Mouse (Mus musculus): ENCODE measurements around the gene Serinc1. TPM values are rescaled to one million over a fixed set of nuclear protein-coding genes. Genes with fewer than 3 reads are reported as not detected.

Serinc1 gene
- 172 and 178 TPM in 2 replicates for polyA plus RNA-seq (2014; fragmentation: Nextera tagmentation; extraction: Ambion mirVana)

DNA sequence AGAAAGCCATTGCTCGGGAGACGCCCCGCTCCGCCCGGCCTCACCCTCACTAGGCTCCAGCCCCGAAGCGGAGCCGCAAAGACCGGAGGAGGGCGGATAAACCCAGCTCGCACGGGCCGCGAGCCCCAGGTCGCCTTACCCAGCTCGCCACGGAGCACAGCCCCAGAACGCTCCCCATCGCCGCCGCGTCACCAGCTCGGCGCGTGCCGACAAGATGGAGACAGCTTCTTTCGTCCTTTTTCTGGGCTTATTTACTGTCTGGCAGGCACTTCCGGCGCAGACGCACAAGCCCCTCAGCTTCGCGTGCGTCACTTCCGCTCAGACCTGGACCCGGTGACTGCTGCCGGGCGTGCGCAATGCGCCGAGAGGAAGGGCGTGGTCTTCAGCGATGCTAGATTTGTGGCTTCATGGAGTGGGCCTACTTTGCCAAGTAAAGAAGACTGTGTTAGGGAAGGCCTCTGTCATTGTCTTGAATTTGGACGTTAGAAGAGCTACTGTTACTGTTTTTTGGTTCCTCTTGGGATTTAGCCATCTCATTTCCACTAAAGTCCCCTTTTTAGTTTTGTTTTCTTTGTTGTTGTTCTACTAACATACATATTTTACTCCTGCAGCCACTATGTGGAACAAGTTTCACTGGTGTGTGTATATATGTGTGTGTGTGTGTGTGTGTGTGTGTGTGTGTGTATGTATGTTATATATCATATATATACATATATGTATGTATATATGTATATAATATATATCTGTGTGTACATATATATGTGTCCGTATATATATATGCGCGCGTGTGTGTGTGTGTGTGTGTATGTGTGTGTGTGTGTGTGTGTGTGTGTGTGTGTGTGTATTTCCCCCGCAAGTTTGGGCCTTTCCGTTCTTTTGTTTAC lies at the start of gene Serinc1:
Serinc1 (minus strand) TSS at position 313 of the 884 bp plus-strand sequence.
- H3K27ac ChIP-seq (replicated peaks; ENCODE audit: low read depth, low read length) = peak within 1 kb of the TSS; percentile 98
- DNase-seq (ENCODE audit: low spot score) (peak; percentile 99), ATAC-seq (ENCODE audit: low read depth) (peak; percentile 100)
- no peaks in the 10 kb centered on the region for H3K9me3 ChIP-seq (ENCODE audit: control insufficient read depth, low read length)
- H3K4me2 ChIP-seq (ENCODE audit: low read depth, low read length) = peak within 1 kb of the TSS; percentile 69
- H3K4me1 ChIP-seq (ENCODE audit: control insufficient read depth, insufficient read depth, low read length) = peaks cover 8% of the 10 kb centered on the region
- peak within 1 kb of the TSS; percentile 96 for H3K4me3 ChIP-seq (ENCODE audit: low read depth, low read length)
- peak within 1 kb of the TSS; percentile 95 for H3K9ac ChIP-seq (ENCODE audit: low read depth, low read length)
- no peaks in the 10 kb centered on the region for H3K36me3 ChIP-seq (ENCODE audit: control insufficient read depth, insufficient read depth, low read length)
- 18% methylated on average over 32 of the region's 49 CpGs for WGBS
- peaks cover 3% of the 10 kb centered on the region; the same call in 1 of the 2 replicates for H3K27me3 ChIP-seq (replicated peaks; ENCODE audit: control insufficient read depth, insufficient read depth, low read length)

- no peak overlapping the region for H3K4me3 ChIP-seq (ENCODE audit: low read depth, low read length)
- no peak for DNase-seq (ENCODE audit: low spot score)
- no peak for ATAC-seq (ENCODE audit: low read depth)
- H3K9ac ChIP-seq (ENCODE audit: low read depth, low read length) = no peak overlapping the region
- no peaks in the 10 kb centered on the region for H3K36me3 ChIP-seq (ENCODE audit: control insufficient read depth, insufficient read depth, low read length)
- WGBS = 79% methylated on average over 2 of the region's 2 CpGs
- H3K9me3 ChIP-seq (ENCODE audit: control insufficient read depth, low read length) = no peaks in the 10 kb centered on the region
- no peak overlapping the region for H3K27ac ChIP-seq (replicated peaks; ENCODE audit: low read depth, low read length)
- no peaks in the 10 kb centered on the region for H3K27me3 ChIP-seq (replicated peaks; ENCODE audit: control insufficient read depth, insufficient read depth, low read length)
- no peak overlapping the region for H3K4me2 ChIP-seq (ENCODE audit: low read depth, low read length)
- no peaks in the 10 kb centered on the region for H3K4me1 ChIP-seq (ENCODE audit: control insufficient read depth, insufficient read depth, low read length)
Observed at GRCm38 (mm10) chr10:57576721-57577120, 44.4 kb upstream of the Serinc1 start.

DNA sequence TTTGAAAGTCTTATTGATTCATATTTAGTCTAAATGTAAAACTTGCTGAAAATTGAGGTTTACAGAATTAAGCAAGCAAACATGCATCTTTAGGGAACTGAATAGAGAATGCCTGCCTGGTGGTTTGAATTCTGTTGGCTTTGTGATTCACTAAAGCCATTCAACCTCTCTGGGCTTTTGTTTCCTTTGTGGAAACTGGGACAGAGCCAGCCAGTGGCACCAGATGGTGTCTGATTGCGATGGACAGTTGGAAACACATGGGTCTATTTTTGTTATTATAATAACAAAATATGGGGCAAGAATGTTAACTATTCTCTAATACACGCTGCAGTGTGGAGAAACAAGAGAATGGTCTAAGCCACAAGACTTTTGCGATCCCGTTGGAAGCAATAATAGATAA lies 39.8 kb upstream of the Serinc1 start:
- no peak overlapping the region for H3K27ac ChIP-seq (replicated peaks; ENCODE audit: low read depth, low read length)
- WGBS = 50% methylated on average over 4 of the region's 4 CpGs
- no peak overlapping the region for H3K4me2 ChIP-seq (ENCODE audit: low read depth, low read length)
- H3K4me1 ChIP-seq (ENCODE audit: control insufficient read depth, insufficient read depth, low read length) = no peaks in the 10 kb centered on the region
- no peak overlapping the region for H3K4me3 ChIP-seq (ENCODE audit: low read depth, low read length)
- no peaks in the 10 kb centered on the region for H3K9me3 ChIP-seq (ENCODE audit: control insufficient read depth, low read length)
- no peak for ATAC-seq (ENCODE audit: low read depth)
- H3K9ac ChIP-seq (ENCODE audit: low read depth, low read length) = no peak overlapping the region
- peak; percentile 31 for DNase-seq (ENCODE audit: low spot score)
- no peaks in the 10 kb centered on the region for H3K27me3 ChIP-seq (replicated peaks; ENCODE audit: control insufficient read depth, insufficient read depth, low read length)
- no peaks in the 10 kb centered on the region for H3K36me3 ChIP-seq (ENCODE audit: control insufficient read depth, insufficient read depth, low read length)

DNA sequence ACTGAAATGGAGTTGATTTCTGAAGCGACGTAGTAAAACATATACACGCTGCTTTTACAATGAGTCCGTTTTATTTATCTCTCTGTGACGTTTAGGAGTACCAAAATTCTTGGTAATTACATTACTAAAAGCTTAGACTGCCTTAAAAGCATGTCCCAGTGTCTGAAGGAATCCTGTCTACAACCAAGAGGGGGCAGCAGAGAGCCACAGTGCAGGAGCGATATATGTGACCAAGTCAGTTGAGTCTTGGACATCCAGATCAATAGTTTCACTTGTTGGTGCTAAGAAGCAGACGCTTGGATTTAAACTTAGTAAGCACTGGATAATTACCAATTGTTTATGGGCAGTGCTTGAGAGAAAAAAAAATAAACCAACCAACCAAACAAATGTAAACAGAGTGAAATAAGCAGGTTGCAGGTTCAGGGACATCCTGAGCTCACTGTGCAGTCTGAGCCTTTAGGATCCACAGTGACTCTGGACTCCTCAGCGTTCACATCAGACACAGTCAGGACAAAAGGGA lies 38.9 kb upstream of the Serinc1 start:
- H3K4me2 ChIP-seq (ENCODE audit: low read depth, low read length) = no peak overlapping the region
- DNase-seq (ENCODE audit: low spot score) = peak; percentile 35
- H3K27ac ChIP-seq (replicated peaks; ENCODE audit: low read depth, low read length) = no peak overlapping the region
- 36% methylated on average over 8 of the region's 8 CpGs for WGBS
- no peak for ATAC-seq (ENCODE audit: low read depth)
- H3K27me3 ChIP-seq (replicated peaks; ENCODE audit: control insufficient read depth, insufficient read depth, low read length) = no peaks in the 10 kb centered on the region
- no peaks in the 10 kb centered on the region for H3K4me1 ChIP-seq (ENCODE audit: control insufficient read depth, insufficient read depth, low read length)
- no peaks in the 10 kb centered on the region for H3K36me3 ChIP-seq (ENCODE audit: control insufficient read depth, insufficient read depth, low read length)
- no peaks in the 10 kb centered on the region for H3K9me3 ChIP-seq (ENCODE audit: control insufficient read depth, low read length)
- H3K9ac ChIP-seq (ENCODE audit: low read depth, low read length) = no peak overlapping the region
- H3K4me3 ChIP-seq (ENCODE audit: low read depth, low read length) = no peak overlapping the region

GRCm38 (mm10) chr10:57569023-57569931 lies 36.9 kb upstream of the Serinc1 start:
- 70% methylated on average over 13 of the region's 13 CpGs for WGBS
- DNase-seq (ENCODE audit: low spot score) (peak; percentile 38), ATAC-seq (ENCODE audit: low read depth) (peak; percentile 30; the same call in 1 of the 2 replicates)
- Histone ChIP-seq H3K27ac (replicated peaks; ENCODE audit: low read depth, low read length) (no peak overlapping the region), H3K4me3 (ENCODE audit: low read depth, low read length) (no peak overlapping the region), H3K27me3 (replicated peaks; ENCODE audit: control insufficient read depth, insufficient read depth, low read length) (no peaks in the 10 kb centered on the region), H3K9me3 (ENCODE audit: control insufficient read depth, low read length) (no peaks in the 10 kb centered on the region), H3K36me3 (ENCODE audit: control insufficient read depth, insufficient read depth, low read length) (no peaks in the 10 kb centered on the region), H3K4me2 (ENCODE audit: low read depth, low read length) (no peak overlapping the region), H3K9ac (ENCODE audit: low read depth, low read length) (no peak overlapping the region), H3K4me1 (ENCODE audit: control insufficient read depth, insufficient read depth, low read length) (no peaks in the 10 kb centered on the region)

DNA sequence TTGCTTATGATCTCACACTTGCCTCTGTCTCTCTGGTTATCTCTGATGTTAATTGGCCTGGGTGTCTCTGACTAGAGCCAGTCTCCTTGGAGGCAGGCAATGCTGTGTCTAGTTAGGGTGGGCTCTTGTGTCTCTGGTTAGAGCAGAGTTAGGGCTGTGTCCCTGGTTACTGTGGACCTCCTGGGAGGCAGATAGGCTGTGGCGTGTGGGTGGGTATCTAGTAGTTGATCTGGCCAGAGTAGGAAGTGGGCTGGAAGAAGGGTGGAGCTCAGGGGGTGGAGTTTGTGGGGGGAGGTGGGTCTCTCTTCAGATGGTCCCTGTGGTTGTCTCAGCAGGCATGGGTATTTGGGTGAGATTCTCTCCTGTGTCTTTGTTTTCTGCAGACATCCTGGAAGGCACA lies 33.9 kb upstream of the Serinc1 start:
- H3K4me1 ChIP-seq (ENCODE audit: control insufficient read depth, insufficient read depth, low read length) = no peaks in the 10 kb centered on the region
- H3K9me3 ChIP-seq (ENCODE audit: control insufficient read depth, low read length) = no peaks in the 10 kb centered on the region
- no peak for ATAC-seq (ENCODE audit: low read depth)
- H3K27ac ChIP-seq (replicated peaks; ENCODE audit: low read depth, low read length) = no peak overlapping the region
- H3K36me3 ChIP-seq (ENCODE audit: control insufficient read depth, insufficient read depth, low read length) = no peaks in the 10 kb centered on the region
- no peak overlapping the region for H3K4me3 ChIP-seq (ENCODE audit: low read depth, low read length)
- WGBS = 42% methylated on average over 1 of the region's 1 CpGs
- H3K9ac ChIP-seq (ENCODE audit: low read depth, low read length) = no peak overlapping the region
- H3K27me3 ChIP-seq (replicated peaks; ENCODE audit: control insufficient read depth, insufficient read depth, low read length) = no peaks in the 10 kb centered on the region
- no peak for DNase-seq (ENCODE audit: low spot score)
- no peak overlapping the region for H3K4me2 ChIP-seq (ENCODE audit: low read depth, low read length)

GRCm38 (mm10) chr10:57557597-57557996 lies 25.3 kb upstream of the Serinc1 start:
- WGBS = 75% methylated on average over 5 of the region's 5 CpGs
- no peak overlapping the region for H3K27ac ChIP-seq (replicated peaks; ENCODE audit: low read depth, low read length)
- no peaks in the 10 kb centered on the region for H3K4me1 ChIP-seq (ENCODE audit: control insufficient read depth, insufficient read depth, low read length)
- no peak overlapping the region for H3K9ac ChIP-seq (ENCODE audit: low read depth, low read length)
- ATAC-seq (ENCODE audit: low read depth) (peak; percentile 22; the same call in 1 of the 2 replicates), DNase-seq (ENCODE audit: low spot score) (peak; percentile 12)
- no peak overlapping the region for H3K4me2 ChIP-seq (ENCODE audit: low read depth, low read length)
- H3K4me3 ChIP-seq (ENCODE audit: low read depth, low read length) = no peak overlapping the region
- no peaks in the 10 kb centered on the region for H3K9me3 ChIP-seq (ENCODE audit: control insufficient read depth, low read length)
- H3K27me3 ChIP-seq (replicated peaks; ENCODE audit: control insufficient read depth, insufficient read depth, low read length) = no peaks in the 10 kb centered on the region
- no peaks in the 10 kb centered on the region for H3K36me3 ChIP-seq (ENCODE audit: control insufficient read depth, insufficient read depth, low read length)

- H3K4me2 ChIP-seq (ENCODE audit: low read depth, low read length) = no peak overlapping the region
- WGBS = 72% methylated on average over 1 of the region's 1 CpGs
- H3K4me1 ChIP-seq (ENCODE audit: control insufficient read depth, insufficient read depth, low read length) = no peaks in the 10 kb centered on the region
- H3K9ac ChIP-seq (ENCODE audit: low read depth, low read length) = no peak overlapping the region
- no peak overlapping the region for H3K4me3 ChIP-seq (ENCODE audit: low read depth, low read length)
- H3K9me3 ChIP-seq (ENCODE audit: control insufficient read depth, low read length) = no peaks in the 10 kb centered on the region
- ATAC-seq (ENCODE audit: low read depth) = no peak
- H3K36me3 ChIP-seq (ENCODE audit: control insufficient read depth, insufficient read depth, low read length) = no peaks in the 10 kb centered on the region
- H3K27ac ChIP-seq (replicated peaks; ENCODE audit: low read depth, low read length) = no peak overlapping the region
- no peak for DNase-seq (ENCODE audit: low spot score)
- no peaks in the 10 kb centered on the region for H3K27me3 ChIP-seq (replicated peaks; ENCODE audit: control insufficient read depth, insufficient read depth, low read length)
Observed at GRCm38 (mm10) chr10:57553719-57554118, 21.4 kb upstream of the Serinc1 start.

Data from embryonic facial prominence, embryonic 14.5 days (tissue).